Mouse (Mus musculus) mature B cell (primary cell): Measurements from ENCODE around the gene Apoa2.

ENCODE experiments used
- in situ Hi-C: fragments of 300-500 bp; cut with MboI; formaldehyde crosslinking; loops from 2 replicates; pipeline ENCODE4 v1.14.3; 2019

The Apoa2 gene

DNA sequence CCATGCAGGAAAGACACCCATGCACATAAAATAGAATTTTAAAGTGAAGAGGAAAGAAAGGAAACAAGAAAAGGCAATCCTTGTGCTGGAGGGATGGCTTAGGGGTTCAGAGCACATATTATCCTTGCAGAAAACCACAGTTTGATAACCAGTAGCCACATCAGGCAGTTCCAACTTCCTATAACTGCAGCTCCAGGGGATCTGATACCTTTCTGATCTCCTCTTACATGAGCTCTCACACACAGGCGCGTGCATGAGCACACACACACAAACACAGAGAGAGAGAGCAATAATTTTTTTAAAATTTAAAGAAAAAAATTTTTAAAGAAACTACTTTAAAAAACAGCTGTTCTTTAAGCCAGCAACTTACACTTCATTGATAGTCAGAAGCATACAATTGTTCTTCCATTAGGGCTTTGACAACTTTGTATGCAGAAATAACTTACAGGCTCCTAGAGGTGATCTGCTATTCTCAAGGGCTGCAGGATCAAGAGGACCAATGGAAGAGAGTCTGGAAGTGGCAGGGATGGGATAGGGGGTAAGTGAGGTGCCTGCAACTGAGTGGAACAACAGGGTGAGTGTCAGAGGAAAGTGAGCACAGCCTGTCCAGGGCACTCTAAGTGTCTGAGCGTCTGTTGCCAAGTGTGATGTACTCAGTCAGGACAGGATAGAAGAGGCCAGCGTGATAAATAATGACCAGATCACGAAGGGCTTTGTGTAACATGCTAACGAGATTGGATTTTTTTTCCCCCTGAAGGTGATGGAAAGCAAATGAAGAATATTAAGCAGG lies 19.0 kb upstream of the Apoa2 start:
- in situ Hi-C loops: no loop called here

DNA sequence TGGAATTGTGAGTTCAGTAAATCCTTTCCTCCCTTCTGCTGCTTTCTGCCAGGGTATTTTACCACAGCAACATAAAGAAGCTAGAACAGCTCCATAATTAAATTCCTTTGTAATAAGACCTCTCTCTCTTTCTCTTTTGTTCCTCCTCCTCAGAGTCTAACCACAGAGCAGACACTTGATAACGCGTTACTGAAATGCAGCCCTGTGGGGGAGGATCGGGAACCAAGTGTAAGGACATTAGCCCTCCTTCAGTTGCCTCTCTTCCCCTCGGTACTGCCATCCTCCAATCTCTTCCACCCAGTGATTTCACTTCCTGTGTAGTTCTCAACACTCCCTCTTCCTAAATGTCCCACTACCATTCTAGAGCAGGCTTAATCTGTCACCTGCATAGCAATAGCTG lies 15.4 kb upstream of the Apoa2 start:
- in situ Hi-C loops: no loop called here

DNA sequence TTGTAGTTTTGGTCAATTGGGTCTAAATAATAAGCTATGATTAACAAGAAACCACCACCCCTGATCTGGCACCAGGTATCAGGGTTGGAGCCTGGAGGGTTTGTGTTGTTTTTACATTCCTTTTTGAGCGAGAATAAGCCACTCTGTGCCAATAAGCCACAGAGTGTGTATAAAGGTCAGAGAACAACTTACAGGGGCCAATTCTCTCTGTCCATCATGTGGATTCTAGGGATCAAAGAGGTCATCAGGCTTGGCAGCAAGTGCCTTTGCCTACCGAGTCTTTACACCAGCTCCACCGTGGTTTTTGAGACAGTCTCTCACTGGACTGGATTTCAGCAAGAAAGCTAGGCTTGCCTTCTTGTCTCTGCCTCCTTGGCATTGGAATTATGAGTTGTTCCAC lies 12.0 kb upstream of the Apoa2 start:
- in situ Hi-C loops: loop anchor here (5.0 kb wide), 1 partner anchor 86 kb away; no protein-coding TSS in a partner anchor

DNA sequence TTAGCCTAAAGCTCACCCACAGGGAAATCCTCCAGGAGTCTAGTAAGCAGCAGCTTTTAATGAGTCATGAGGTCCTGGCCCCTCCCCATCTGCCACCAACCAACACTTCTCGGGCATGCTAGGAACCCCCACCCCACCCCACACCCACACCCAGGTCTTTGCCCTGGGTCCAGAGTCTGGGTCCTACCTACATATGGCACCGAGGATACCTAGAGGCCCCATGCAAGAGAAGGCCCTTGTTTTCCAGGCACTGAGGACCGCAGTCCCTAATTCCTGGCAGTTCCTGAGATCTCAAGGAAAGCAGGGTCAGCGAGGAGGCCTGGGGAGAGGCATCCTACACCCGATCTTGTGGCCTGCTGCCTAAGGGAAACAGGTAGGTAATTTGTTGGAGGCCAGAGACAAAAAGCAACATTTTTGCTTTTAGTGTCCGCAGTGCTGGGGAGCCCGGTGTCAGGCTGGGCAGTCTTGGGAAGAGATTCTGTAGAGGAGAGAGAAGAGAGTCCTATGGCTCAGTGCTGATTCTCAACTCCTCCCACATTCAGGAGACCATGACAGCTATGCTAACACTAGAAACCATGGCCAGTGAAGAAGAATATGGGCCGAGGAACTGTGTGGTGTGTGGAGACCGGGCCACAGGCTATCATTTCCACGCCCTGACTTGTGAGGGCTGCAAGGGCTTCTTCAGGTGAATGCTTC lies 10.9 kb upstream of the Apoa2 start, which contains the start of gene Nr1i3:
TSS of gene Nr1i3 (plus strand) at position 170 of the 696 bp plus-strand sequence.
- in situ Hi-C loops: loop anchor here (5.0 kb wide), 1 partner anchor 87 kb away; no protein-coding TSS in a partner anchor

DNA sequence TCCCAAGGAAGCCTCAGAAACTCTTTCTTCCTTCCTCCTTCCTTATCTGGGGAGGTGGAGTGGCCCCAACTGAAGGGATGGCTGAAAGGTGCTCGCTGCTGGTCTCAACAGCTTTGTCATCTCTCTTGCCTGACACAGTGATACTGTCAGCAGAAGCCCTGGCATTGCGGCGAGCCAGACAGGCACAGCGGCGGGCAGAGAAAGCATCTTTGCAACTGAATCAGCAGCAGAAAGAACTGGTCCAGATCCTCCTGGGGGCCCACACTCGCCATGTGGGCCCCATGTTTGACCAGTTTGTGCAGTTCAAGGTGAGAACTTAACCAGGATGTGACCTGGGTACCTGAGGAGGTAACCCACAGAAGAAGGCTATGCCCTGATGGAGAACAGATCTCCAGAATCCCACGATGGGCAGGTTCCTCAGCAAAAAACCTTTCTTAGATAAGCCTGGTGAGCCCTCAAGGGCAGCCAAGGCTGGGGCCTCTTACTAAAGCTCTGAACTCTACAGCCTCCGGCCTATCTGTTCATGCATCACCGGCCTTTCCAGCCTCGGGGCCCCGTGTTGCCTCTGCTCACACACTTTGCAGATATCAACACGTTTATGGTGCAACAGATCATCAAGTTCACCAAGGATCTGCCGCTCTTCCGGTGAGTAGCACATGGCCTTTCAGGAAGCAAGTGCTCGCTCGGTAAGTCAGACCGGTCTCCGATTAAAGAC lies 8.5 kb upstream of the Apoa2 start:
- in situ Hi-C loops: no loop called here

DNA sequence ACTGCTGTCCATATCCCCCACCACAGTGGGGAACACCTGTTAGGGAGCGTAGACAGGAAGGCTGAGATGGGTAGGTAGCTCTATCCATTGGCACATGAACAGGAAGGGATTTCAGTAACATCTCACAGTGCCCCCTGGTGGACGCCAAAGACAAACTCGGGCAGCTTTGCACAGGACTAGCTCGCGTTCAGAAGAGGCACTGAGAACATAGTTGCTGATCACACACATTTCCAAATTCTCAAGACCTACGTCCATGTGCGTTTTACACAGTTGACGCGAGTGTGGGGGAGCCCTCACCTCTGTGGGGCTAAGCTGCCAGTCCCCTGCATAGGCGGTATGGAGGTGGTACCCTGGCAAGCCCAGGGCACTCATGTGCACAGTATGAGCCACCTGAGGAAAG lies 4.0 kb upstream of the Apoa2 start:
- in situ Hi-C loops: loop anchor here (10.0 kb wide), 1 partner anchor 326 kb away; no protein-coding TSS in a partner anchor

DNA sequence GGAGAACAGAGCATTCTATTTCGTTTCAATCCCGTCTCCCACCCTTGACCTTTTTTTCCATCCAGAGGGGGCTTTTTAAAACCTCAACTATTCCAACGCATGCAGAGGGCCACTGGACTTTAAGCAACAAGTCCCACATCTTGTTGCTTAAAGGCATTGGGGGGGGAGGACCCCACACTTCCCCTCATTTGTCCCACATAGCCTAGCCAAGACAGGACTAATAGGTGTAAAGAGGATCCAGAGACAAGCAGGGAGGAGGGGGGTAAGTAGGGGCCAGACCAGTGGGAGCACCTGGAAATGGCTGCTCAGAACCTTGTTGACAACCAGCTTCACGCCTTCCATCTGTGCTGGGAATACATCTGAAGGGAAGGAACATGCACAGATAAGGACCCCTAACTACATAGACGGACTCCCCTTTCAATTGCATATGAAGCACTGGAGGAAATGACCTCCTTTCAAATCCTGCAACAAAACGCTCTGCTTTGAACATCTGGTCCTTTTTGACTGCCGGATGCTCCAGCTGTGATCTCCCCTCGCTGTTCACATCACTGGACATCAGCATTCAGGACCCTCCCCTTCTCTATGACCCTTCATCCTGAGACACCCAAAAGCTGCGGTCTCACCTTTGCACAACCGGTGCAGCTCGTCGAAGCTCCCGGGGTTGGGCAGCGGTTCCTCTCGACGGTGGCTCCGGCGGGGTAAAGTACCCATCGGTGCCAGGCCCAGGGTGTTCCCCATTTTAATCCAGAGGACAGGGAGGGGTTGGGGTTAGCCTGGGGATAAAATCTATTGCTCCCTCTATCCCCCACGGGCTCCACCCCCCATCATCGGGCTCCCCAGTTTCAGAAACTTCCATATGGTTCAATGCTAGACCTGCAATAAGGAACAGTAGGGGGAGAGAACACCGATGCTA lies 3.3 kb upstream of the Apoa2 start:
- in situ Hi-C loops: loop anchor here (10.0 kb wide), 1 partner anchor 327 kb away; no protein-coding TSS in a partner anchor

DNA sequence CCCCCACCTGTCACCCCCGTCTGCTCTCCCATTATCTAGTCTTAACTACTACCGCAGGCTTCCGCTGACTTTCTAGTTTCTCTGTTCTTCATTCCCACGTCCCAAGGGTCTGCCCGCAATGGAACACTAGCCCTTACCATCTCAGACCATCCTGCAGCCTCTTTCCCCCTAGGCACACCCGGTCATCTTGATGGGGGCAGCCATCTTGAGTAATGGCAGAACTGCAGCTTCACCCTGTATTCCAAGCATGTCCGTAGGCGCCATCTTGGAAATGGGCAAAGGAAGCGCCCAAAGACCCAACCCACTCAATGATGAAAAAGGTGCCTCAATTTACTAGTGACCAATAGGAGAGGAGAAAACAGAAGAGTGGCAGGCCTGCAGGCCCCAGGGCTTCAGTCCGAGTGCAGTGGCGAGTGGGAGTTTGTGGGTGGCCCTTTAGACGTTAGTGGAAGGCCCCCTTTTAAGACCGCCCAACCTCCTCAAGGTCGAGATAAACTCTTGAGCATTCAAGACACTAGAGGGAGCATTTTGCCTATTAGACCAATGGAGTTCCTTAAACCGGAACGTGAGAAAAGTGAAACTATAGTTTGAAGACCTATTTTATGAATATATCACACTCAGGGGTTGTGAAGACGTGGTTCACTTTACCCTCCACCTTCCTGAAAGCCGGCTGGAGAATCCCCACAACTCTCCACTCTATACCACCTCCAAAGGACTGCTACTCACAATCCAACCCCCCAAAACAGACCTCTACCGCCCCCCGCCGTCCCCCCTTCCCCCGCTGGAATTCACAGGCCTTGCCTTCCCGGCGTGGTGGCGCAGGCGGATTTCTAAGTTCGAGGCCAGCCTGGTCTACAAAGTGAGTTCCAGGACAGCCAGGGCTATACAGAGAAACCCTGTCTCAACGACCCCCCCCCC lies 2.4 kb upstream of the Apoa2 start, which contains the start of gene Tomm40l:
TSS of gene Tomm40l (minus strand) at position 277 of the 918 bp plus-strand sequence.
- in situ Hi-C loops: loop anchor here (10.0 kb wide), 1 partner anchor 328 kb away; no protein-coding TSS in a partner anchor

DNA sequence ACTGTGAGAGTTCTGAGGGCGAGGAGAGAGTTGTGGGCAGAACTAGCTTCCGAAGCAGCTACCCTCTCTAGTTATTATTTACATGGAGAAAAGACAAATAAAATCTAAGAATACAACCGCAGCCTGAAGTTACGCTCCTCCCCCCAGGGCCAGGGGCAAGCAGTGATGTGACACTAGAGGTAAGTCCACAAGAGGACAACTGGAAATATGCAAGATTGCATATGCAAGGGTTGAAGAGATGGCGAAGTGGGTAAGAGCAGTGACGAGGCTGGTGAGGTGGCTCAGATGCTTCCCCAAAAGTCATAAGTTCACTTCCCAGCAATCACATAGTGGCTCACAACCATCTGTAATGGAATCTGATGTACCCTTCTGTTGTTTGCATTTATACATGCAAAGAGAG lies 1.7 kb upstream of the Apoa2 start:
- in situ Hi-C loops: loop anchor here (10.0 kb wide), 1 partner anchor 328 kb away; no protein-coding TSS in a partner anchor

DNA sequence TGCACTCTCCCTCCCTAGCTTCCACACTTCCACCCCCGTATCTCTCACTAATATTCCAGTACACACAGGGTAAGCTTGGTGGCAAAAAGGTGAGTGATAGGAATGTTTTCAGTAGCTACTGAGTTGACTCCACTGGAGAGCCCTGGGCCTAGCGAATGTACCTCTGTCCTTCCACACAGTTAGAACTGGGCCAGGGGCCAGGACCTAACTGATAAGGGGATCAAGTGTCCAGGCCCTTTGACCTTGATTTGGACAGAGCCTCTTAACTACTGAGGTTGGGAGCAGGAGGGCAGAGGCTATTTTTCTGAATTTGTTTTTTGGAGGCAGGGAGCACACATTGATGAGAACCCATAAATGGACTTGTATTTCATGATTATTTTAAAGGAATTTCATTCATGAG lies 1.1 kb upstream of the Apoa2 start:
- in situ Hi-C loops: loop anchor here (10.0 kb wide), 1 partner anchor 329 kb away; no protein-coding TSS in a partner anchor

DNA sequence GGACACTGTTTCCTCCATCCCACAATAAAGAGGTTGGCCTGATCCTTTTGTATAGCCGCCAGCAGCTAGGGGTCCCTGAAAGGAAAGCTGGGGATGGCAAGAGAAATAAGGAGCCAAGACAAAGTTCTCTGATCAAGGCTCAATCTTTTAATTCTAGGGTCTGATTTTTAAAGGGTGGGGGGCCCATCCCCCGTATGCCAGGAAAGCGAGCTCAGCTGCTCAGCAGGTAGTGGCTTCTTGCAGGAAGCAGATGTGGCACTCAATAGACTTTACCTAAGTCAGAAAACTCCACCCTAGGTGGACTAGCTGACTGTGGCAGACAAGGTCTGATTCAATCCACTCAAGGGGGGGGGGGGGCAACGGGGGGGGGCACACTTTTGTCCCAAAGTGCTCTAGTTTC lies 1.9 kb downstream of the Apoa2 start:
- in situ Hi-C loops: loop anchor here (10.0 kb wide), 1 partner anchor 332 kb away; no protein-coding TSS in a partner anchor

DNA sequence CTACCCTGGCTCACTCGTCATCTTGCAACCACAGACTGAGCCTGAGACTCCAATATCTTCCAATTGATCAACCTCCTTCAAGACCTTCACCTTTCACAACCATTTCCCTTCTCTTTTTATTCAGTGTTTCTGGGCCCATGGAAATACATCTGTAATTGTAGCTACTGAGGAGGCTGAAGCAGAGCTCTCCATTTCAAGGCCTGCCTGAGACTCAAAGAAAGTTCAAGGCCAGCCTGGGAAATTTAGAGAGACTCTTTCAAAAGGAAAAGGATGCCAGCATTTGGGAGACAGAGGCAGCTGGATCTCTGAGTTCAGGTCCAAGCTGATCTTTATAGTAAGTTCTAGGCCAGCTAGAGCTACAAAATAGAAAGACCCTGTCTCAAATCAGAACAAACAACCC lies 3.0 kb downstream of the Apoa2 start:
- in situ Hi-C loops: loop anchor here (10.0 kb wide), 1 partner anchor 333 kb away; no protein-coding TSS in a partner anchor

DNA sequence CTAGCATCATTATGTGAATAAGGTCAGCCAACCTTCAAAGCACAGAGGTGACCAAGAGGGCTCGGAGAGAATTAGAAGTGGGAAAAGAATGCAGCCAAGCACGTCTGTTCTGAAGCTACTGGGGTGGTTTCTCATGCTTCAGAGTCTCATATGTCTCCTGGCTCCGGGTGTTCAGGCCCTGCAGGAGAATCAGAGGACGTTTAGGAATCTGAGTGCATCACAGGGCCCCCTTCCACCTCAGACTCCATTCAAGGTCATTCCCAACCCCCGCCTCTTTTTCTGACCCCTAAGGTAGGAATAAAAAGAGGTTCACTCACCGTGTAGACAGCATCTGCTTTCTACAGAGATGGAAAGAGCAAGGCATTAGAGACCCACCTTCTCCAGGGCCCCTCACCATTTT lies 4.9 kb downstream of the Apoa2 start:
- in situ Hi-C loops: loop anchor here (10.0 kb wide), 1 partner anchor 335 kb away; no protein-coding TSS in a partner anchor

DNA sequence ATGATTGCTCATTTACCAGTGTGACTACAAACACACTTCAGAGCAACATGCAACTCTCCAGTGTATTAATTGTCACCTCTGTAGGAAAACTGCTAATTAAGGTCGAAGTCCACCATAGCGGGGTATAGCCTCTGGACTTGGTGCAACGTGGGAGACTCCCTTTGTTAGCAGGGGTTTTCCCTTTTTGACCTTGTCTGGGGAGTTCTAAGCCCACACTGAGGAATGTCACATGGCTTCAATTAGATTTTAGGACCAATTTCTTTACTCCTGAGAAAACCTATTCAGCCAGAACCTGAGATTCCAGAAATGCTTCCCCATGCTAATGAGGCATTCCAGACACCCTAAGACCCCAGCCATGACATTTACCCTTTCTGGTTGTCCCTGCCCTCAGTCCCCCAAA lies 5.4 kb downstream of the Apoa2 start:
- in situ Hi-C loops: no loop called here

DNA sequence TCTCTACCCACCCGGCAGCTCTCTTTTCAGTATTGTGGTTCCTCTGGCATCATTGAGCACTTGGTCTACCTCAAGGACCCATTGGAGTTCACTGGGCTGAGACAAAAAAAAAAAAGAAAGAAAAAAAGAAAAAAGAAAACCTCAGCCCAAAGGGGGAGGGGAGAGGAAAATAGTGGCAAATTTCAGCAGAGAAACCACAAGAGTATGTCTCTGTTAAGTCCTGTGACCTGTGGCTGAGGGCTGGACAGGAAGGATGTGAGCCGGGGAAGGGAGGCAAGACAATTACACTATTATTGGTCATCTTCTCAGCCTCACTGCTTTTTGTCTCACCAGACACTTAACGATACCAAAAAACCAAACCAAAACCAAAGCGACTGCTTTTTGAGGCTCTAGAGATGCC lies 7.0 kb downstream of the Apoa2 start:
- in situ Hi-C loops: no loop called here

DNA sequence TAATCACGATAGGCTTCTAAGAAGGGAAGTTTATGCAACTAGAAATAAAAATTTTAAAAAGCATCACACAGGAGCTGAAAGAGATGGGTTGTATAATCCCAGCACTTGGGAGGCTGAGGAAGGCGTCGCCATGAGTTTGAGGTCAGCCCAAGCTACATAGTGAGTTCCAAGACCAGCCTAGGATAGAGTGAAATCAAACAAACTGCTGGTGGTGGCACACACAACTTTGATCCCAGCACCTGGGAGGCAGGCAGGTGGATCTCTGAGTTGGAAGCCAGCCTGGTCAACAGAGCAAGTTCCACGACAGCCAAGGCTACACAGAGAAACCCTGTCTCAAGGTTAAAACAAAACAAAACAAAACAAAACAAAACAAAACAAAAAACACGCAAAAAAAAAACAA lies 7.5 kb downstream of the Apoa2 start:
- in situ Hi-C loops: no loop called here

DNA sequence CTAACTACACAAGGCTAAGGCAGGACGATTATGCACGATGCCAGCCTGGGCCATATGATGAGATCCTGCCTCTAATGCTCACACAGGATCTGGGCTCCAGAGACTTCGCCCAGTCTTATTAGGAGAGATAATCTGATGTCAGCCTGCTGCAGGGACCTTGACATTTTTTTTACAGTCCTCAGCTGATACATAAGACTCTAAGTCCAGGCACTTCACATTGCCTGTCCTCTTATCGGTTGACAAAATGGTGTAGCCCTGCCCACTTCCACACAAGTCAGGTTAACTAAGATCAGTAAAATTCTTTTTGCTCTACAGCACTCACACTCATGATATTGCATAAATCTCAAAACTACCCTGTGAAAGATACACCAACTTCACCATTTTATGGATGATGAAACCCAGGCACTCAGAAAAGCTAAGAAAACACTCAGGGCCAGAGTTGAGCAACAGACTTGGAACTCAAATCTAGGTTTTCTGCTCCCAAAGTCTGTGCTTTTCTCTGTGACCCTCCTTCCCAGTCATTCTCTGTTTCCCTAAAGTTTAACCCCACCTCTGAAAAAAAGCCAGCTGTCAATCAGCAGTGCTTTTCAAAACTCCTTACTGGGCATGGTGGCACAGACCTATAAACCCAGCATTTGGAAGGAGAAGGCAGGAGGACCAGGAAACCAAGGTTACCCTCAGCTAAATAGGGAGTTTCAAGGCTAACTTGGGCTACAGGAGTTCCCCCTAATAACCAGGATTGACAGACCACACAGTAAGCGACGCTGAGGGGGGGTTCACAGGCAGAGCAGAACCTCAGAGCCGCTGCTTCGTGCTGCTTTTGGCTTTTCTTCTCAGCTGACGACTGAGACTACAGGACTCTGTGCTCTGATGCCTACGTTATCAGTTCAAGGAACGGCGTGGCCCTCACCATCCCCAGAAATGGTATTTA lies 8.2 kb downstream of the Apoa2 start:
- in situ Hi-C loops: no loop called here

DNA sequence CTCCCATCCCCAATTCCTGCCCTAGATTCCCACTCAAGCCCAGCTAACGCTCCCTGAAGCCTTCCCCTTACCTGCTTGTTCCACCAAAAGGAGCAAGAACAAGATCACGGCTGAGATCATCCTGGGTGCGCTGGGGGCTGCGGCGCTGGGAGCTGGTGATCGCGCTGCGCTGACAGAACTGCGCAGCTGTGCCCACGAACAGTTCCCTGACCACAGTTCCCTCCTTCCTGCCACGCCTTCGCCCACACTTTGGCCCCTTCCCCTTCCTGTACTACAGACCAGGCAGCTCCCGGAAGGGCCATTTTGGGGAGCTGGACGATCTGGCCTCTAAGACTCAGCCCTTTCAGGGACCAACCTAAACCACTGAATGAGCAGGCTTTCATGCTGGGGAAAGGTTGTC lies 9.3 kb downstream of the Apoa2 start, which contains the start of gene Fcer1g:
TSS of gene Fcer1g (minus strand) at position 240 of the 400 bp plus-strand sequence.
- in situ Hi-C loops: no loop called here
